Mouse (Mus musculus): Measurements from ENCODE around the gene Dip2a.

DNA sequence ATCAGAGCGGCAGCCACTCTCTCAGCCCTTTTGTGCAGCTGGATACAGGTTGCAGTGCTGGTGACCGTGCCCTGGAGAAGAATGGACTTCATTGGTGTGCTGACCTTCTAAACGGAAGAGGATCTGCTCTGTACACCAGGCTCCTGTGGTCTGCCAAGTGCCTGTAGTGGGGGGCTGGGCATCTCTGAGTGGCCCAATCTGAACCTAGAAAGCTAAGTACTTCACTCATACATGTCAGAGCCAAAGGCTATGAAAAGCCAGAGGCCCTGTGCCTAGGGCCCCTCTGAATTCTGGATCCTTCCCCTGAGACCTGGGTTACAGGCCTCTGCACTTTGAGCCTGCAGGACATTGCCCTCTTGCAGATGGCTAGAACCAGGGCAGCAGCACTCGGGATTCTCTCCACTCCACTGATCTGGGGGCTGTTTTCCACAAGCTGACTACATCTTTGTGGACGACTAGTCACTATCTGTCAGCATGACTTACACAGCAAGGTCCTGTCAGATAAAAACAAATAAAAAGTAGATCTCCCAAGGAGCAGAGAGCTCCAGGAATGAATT, 66.5 kb downstream of the Dip2a start:
- no peak for TF ChIP-seq CTCF (IDR thresholded peaks at IDR 0.05; ENCODE audit: insufficient read depth, low read depth, low read length)
- no peak for TF ChIP-seq POLR2A (IDR thresholded peaks at IDR 0.05; ENCODE audit: insufficient read depth, low read depth, low read length)
